Mouse (Mus musculus) heart, adult 8-10 months (tissue): ENCODE measurements around the gene AC161166.1. TPM values are rescaled to one million over a fixed set of nuclear protein-coding genes. Genes with fewer than 3 reads are reported as not detected.

Experiments
- DNase-seq: peaks from one replicate; pipeline ENCODE4 v3.0.0; 2022; ENCODE audit warnings: low spot score
- total RNA-seq, 4 experiments: library from RNA; stranded (reverse); gene quantifications; 2 replicates each; pipeline ENCODE4 v1.2.4; 2022

Gene AC161166.1
- not detected for total RNA-seq

DNA sequence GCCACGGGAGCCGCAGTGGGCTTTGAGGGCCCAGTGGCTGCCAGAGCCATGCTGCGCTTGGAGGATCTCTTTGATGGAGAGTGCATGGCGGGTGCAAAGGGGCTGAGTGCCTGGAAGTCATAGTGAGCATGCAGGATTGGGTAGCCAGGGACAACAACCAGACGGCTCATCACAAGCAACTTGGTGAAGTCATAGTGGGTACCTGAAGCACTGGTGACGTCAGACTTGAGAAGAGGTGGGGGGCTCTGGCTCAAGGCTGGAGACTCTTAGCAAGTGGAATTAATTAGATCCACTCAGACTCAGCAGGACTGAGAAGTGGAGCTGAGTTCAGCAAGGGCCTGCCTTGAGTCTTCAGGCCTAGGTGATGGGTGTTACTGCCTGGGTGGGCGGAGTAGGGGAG lies at the start of gene AC161166.1:
Gene AC161166.1, minus strand, starts transcription at position 101 of the 400 bp plus-strand sequence.
- DNase-seq, result no peak

- DNase-seq, result no peak
Observed at GRCm38 (mm10) chr7:24561450-24561849, 49.2 kb upstream of the AC161166.1 start.

DNA sequence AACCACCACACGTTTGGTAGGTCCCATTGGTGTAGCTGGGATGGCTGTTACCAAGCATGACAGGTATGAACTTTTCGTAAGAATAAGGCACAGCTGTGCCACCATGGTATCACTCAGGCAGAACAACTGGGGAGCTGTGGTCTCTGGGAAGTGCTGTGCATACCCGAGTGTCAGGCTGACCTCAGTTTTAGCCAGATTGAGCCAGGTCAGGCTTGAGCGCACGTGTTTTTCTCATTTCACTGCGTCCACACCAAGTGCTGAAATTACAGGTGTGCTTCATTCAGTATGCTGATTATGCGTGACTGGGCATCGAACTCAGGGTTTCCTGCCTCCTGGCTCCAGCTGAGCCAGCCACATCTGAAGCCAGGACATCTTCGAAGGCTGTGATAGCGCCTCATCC lies 43.5 kb upstream of the AC161166.1 start:
- DNase-seq, result no peak

DNA sequence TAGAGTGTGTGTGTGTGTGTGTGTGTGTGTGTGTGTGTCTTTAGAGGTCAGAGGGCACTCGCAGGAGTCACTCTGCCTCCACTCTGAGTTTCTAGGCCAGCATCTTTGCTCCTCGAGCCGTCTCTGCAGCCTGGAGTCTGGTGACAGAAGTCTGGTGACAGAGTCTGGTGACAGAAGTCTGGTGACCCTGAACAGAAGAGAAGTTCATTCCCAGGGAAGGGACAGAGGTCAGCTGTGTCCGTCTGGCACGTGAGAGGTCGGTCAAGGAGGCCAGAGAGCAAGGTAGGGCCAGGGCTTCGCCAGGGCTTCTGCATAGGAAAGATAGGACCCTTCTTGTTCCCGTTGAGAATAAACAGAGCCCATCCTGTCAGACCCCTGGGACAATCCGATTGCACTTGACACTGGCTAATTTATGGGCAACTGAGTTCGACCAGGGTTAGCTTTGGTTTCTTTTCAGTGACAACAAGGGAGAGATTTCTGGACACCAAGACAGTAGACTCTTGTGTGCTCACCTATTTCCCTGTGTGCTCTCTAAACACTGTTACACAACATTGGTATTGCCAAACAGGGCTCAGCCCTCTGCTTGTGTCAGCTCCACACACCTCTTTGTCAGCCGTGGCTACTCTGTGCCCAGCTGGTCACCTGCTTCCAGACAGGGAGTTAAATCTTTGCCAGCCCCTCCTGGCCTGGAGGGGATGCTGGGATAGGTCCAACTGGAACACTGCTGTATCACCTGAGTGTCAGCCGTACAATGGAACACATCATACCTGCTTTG lies 39.9 kb upstream of the AC161166.1 start:
- no peak for DNase-seq

- DNase-seq, result no peak
Observed at GRCm38 (mm10) chr7:24547534-24548036, 35.3 kb upstream of the AC161166.1 start.

DNA sequence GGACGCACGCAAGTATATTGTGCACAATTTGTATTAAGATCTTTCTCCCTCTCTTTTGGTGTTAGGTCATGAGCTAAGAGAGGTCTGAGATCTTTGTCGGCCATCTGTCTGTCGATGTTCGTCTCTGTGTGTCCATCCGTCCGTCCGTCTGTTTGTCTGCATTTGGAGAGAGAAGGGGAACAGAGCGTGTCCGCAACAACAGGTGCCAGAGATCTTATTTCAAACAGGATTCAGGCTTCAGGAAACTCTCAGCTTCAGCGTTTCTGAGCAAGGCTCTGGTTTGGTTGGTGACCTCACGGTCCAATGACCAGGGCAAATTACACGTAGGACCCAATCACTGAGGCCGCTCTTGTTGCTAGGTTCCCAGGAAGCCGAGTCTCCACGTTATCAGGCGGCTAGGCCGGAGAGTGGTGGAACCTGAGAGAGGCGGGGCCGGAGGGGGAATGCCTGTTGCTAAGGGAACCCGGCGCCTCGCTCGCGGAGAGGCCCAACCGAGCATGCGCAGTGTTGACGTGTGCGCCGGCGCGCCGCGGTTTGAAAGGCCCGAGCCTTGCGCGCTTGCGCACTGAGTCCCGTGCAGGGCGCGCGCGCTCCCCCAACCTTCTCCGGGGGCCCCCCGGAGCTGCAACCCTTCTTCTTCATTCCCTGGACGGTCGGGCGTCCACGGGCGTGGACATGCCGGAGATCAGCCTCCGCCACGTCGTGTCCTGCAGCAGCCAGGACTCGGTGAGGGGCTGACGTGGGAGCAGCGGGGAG lies 34.6 kb upstream of the AC161166.1 start:
- peak; percentile 99 for DNase-seq

DNA sequence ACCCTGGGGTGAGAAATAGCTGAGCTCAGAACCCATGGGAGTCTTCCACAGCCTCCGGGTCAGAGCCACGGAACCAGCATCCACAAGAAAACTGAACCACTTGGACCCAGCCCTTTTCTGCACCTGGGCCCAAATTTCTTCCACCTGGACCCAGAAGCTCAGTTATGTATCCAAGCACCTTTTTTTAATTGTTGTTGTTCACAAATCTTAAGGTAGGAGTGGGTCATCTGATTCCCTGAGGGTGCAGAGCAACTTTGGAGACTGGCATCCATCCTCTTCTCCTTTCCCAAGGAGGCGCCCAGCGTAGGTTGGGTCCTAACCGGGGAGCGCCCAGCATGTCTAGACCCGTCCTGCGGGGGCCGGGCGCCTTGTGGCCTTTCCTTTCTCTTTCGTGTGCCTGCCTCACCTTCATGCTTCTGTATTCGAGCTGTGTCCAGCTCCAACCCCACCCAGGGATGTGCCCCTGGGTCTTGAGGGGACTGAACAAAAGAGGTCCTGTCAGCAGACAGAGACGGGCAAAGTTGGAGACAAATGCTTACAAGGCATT lies 33.9 kb upstream of the AC161166.1 start, which contains the start of the genes Pinlyp and Xrcc1:
Gene Pinlyp, minus strand, starts transcription at position 51 of the 547 bp plus-strand sequence.
Gene Xrcc1, plus strand, starts transcription at position 222 of the 547 bp plus-strand sequence.
- no peak for DNase-seq

GRCm38 (mm10) chr7:24544506-24544905 lies 32.3 kb upstream of the AC161166.1 start:
- no peak for DNase-seq

GRCm38 (mm10) chr7:24539686-24540085 lies 27.4 kb upstream of the AC161166.1 start:
- no peak for DNase-seq

- DNase-seq, result no peak
Observed at GRCm38 (mm10) chr7:24538701-24539100, 26.4 kb upstream of the AC161166.1 start.

DNA sequence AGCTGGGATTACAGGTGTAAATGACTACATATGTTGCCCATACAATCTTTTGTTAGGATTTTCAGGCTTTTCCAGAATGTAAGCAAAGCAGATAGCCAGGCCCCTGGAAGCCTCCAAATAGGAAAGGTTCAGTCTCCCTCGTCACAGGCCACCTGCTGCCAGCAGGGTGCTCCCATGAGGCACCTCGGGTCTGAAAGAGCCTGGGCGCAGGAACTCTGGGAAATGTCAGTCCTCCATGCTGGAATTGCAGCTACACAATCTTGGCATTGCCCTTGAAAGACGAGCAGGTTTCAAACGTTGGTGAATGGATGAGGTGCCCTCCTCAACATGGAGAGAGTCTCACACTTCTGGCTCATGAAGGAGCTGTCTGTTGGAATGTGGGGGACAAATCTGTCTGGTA lies 25.9 kb upstream of the AC161166.1 start:
- DNase-seq, result no peak

GRCm38 (mm10) chr7:24537591-24537990 lies 25.3 kb upstream of the AC161166.1 start:
- DNase-seq, result no peak

DNA sequence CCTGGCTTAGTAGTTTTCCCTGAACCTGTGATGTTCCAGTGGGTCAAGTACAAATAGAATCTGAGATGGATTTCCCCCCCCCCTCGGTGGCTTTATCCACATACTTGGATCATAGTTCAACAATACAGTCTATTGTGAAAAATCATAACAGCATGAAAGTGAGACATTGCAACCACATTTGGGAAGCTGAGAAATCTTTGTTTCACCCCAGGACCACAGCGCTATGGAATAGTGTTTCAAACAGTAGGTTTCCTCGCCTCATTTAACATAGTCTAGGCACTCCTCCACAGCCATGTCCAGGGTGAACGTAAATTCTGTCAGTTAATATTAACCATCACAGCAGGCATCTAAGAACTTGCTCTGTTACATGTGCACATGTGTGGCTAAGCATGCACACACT lies 24.8 kb upstream of the AC161166.1 start:
- no peak for DNase-seq

DNA sequence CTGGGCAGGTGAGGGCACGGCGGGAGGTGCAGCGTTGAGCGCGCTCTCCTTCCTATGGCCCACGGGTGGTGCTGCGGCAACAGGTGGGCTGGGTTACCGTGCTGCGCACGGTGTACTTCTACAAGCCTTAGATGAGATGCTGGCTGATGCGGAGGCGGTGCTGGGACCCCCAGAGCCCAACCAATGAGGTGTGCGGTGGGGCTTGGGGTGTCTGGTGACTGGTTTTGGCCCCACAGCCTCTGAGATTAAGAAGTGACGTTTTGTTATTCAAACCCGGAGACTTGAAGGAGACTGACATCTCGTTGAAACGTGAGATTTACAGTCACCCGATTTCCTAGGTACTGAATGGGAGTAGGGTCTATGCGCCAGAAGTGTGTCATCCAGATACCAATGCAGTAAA lies 22.0 kb upstream of the AC161166.1 start:
- DNase-seq, result no peak

DNA sequence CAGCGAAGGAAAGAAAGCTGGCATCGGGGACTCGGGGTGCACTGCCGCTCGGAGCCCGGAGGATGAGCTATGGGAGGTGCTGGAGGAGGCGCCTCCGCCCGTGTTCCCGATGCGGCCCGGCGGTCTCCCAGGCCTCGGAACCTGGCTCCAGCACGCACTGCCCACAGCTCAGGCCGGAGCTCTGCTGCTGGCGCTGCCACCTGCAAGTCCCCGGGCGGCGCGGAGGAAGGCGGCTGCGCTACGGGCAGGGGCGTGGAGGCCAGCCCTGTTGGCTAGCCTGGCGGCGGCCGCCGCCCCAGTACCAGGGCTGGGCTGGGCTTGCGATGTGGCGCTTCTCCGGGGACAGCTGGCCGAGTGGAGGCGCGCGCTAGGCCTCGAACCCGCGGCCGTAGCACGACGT lies 21.6 kb upstream of the AC161166.1 start:
- DNase-seq, result no peak

- no peak for DNase-seq
Observed at GRCm38 (mm10) chr7:24533031-24533571, 20.8 kb upstream of the AC161166.1 start.

GRCm38 (mm10) chr7:24531211-24531971 lies 19.1 kb upstream of the AC161166.1 start:
- DNase-seq, result peak; percentile 59

GRCm38 (mm10) chr7:24530062-24530931 lies 18.0 kb upstream of the AC161166.1 start, which contains the start of gene Irgq:
Gene Irgq, plus strand, starts transcription at chr7:24530689.
- DNase-seq, result peak; percentile 99

GRCm38 (mm10) chr7:24529580-24529979 lies 17.3 kb upstream of the AC161166.1 start:
- no peak for DNase-seq

DNA sequence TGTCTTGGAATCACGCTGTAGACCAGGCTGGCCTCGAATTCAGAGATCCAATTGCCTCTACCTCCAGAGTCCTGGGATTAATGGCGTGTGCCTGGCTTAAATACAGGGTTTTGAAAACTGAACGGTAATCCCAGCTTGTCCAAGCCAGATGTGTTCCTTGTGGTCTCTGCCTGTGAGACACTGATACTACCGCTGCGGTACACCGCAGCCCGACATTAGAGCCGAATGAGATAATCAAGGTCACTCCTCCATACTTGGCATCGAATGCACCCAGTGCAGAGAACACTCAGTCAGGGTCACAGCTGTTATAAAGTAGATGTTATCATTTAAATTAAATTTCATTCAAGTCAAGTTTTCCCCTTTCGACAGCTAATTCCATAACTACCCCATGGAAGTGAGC lies 16.6 kb upstream of the AC161166.1 start:
- DNase-seq, result no peak
